Mouse (Mus musculus) c-Kit-positive CD71-negative TER-119-negative erythroid progenitor cells, embryonic 14.5 days (primary cell): Measurements from ENCODE around the gene Cpsf3.

Source experiments
- DNase-seq: peaks from one replicate; pipeline ENCODE4 v3.0.0-alpha.2; 2013; ENCODE audit warnings: low read depth

The Cpsf3 gene

DNA sequence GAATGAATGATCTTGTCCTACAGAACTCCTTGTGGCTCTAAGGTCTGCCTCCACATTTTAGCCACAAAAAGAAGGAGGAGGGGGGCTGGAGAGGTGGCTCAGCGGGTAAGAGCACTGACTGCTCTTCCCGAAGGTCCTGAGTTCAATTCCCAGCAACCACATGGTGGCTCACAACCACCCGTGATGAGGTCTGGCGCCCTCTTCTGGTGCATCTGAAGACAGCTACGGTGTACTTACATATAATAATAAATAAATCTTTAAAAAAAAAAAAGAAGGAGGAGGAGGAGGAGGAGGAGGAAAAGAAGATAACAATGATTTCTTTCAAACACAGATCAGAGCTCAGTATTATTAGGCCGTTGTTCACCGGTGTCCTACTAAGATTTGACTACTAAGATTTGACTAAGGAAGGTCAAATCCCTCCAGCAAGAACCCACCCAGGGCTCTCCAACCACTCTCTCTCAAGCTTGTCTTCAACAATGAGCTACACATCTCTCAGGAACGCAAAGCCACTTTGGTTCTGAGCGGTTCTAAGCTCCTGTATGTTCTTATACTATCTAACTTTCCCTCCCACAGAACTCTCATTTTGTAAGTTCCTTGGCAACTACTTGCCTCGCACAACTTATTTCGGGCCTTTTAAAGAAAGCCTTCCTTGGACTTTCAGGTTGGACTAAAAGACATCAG lies at the start of gene Cpsf3:
Cpsf3 (plus strand) TSS at position 631 of the 681 bp plus-strand sequence.
- DNase-seq: no peak

DNA sequence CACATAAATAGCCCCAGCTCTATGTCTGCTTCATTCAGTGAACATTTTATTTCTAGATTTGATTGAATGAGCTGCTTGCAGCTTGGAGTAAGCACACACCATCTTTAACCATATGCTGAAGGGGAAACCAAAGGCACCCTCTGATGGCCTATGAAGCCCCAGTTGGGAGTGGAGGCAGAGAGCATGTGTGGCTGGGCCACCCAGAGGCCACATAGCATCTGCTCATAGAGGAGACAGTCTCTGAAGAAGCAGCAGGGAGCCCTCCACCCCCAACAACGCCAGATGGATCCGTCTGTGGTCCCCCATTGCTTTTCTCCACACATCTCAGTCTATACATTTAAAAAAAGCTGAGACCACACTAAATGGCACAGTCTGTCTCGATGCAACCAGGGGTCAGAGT lies 43.2 kb upstream of the Cpsf3 start:
- DNase-seq: no peak

DNA sequence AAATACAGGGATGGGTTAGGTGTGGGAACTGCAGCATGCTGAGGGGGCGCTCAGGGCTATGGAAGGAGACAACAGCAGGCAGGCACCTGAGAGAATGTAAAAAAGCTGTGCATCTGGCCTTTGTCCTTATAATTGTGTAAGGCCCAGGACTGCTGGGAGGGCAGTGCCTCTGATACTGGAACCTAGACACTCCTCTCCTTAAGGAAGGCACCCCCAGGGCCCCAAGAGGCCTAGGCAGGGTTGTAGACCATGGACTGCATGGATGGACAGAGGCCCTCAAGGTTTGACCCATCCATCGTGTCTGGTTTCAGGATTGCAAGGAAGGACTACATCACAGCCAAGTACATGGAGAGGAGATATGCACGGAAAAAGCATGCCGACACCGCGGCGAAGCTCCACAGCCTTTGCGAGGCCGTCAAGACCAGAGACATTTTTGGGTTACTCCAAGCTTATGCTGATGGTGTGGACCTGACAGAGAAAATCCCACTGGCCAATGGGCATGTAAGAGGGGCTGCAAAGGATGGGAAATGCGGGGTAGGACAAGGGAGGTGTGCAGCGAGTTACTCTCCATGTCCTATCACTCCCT lies 40.7 kb upstream of the Cpsf3 start:
- no peak for DNase-seq

DNA sequence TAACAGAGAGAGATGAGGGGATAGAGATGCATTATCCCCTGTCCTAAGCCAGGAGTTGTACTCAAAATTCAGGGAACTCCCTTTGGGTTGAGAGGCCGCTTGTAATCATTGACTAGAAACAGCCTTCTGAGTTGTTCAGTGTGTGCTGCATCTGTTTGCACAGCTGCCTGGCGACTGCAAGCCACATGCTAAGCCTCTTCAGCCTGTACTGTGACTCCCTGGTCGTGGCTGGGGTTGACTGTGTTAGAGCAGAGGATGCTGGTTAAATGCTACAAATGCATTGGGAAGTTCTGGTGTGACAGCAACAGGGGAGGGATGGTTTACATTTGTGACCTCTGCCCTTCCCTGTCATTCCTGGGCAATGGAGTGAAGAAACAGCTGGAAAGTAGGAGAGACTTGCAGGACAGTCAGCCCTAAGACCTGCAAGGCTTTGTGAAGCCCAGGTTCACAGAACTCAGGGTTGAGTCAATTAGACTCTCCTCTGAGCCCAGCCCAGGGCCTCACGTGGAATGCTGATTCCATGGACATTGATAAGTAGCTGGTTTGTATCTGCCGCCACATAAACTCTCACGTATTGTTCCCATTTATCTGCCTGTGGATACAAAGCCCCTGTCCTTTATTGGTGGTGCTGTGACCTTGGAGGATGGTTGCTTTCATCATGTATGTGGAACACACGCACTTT lies 37.3 kb upstream of the Cpsf3 start:
- no peak for DNase-seq

DNA sequence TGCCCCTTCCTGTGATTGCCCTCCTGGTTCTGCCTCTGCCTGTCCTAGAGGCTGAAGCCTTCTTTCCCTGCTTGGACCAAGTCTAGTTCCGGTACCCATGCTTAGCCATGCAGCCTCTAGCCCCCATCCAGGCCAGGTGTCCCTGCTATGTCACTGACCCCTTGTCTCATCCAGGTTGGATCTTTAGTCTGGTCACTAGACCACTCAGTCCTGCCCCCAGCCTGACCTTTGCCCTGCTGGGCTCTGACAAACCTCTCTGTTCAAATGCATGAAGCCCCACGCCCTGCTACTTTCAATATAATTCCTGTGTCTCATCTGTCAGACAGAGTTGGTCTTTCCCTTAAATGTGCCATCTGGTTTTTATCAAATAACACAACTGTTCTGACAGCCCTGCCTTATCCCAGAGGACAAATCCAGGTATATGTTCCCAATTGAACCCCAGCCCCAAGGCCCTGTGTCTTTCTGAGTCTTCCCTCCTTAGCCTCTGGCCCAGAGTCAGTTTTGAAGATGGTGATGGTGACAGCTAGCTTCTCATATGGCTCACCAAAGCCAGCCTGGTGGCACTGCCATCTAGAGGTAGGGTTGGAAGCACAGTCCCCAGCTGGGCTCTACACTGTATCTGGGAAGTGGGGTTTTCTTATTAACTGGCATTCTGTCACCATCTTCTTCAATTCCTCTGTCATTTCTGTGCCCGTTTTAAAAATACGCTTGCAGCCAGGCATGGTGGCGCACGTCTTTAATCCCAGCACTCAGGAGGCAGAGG lies 24.5 kb upstream of the Cpsf3 start:
- no peak for DNase-seq

DNA sequence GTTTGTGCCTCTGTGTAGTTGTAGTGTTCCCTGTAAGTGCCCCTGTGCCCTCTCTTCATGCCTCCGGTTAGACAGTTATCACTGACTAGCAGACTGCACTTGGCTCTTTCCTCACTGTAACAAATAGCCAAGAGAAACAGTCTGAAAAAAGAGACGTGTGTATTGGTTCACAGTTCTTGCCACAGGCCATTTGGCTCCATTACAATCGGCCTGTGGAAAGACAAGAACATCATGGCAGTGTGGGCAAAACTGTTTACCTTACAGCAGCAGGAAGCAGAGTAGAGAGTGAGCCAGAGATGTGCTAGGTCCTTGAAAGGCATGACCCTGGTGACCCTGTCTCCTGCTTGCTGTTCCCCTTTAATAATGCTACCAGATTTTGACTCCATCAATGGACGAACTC lies 23.7 kb upstream of the Cpsf3 start:
- DNase-seq: no peak

DNA sequence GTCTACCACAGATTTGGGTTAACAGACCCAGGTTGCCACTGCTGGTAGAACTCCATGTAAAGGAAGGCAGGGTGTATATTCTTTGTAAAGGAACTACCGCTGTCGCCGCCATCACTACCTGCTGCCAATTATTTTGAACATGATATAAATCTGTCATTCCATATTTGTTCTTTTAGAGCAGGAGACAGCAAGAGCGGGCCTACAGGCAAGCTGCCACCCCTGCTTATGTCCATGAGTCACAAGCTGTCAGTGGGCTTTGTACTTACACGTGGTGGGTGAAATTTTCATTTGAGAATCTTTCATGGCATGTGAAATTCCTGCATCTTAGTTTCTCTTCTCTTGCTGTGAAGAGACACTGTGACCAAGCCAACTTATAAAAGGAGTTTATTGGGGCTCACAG lies 21.9 kb upstream of the Cpsf3 start:
- no peak for DNase-seq

DNA sequence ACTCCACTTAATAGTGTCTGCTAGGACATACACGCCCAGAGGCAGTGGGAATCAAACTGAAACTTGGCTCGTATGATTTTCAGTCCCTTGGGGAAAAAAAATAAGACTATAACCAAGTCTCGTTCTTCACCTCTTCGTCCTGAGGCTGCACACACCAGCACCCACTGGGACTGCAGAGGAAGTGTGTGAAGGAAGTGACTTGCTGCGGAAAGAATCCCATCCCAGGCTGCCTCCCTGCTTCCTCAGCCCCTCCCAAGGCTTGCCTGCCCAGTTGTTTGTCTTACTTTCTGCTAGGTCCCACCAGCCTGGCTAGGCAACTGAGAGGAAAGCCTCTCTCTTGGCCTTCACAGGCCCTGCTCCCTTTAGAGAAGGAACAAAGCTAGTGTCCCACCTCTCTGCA lies 20.9 kb upstream of the Cpsf3 start:
- no peak for DNase-seq

DNA sequence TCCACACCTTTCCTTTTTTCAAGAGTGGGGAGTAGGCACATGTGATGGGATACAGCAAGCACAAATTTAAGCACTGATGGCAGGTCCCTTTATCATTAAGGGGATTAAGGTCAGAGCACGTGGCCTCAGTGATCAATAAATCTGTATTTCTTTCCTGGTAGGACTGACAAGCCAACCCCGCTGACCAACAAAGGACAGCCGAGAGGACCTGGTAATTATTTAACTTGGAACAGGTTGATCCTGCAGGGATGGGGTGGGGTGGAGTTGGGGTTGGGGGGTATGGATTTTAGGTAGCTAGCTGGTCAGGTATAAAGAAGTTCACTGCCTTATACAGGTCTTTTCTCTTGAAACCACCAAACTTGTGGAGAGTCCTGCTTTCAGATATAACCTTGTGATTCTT lies 20.2 kb upstream of the Cpsf3 start:
- no peak for DNase-seq

DNA sequence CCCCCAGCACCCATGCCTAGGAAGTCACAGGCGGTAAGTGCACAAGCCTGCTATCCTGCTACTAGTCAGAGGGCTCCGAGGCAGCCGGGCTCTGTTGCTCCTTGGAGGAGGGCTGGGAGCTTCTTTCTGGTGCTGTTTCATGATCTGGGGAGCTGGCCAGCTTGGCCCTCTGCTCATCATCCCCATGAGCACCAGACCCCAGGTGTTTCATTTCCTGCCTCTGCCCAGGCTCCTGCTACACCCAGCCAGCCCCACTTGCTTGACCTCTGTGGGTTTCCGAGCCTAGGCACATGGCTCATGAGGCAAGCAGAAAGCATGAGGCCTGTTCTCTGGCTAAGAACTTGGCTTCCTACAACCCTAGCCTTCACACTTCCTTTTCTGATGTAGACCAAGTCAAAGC lies 19.7 kb upstream of the Cpsf3 start:
- no peak for DNase-seq

DNA sequence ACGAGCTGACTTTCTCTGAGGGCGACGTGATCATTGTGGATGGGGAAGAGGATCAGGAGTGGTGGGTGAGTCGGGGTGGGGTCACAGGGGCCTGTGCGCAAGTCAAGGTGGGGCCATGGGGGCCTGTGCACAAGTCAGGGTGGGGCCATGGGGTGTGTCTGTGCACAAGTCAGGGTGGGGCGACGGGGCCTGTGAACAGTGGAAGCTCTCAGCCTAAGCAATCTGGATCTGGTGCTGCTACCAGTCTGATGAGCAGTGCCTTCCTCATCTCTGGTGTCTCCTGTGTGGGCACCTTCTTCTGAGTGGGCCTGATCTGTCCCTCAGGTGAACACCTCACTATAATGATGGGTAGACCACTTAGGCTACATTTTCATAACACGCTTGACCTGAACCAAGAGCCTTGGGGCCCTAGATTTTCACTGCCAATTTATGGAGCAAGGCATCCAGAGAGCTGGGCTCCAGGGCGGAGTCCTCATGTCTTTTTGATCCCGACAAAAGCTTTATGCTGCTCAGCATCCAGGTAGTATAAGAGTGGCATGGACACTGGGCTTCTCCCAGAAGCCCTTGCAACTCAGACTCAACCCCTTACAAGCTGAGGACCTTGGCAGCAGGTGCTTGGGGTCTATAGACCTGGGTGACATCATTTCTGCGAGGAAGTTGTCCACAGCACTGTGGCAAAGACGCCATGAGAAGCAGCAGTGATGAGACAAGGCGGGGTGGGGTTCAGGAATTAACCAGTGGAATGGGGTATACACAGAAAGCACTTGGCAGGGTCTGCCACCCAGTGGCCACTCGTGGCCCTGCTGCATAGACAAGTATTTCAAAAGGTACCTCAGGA lies 19.0 kb upstream of the Cpsf3 start:
- DNase-seq: peak; percentile 16

DNA sequence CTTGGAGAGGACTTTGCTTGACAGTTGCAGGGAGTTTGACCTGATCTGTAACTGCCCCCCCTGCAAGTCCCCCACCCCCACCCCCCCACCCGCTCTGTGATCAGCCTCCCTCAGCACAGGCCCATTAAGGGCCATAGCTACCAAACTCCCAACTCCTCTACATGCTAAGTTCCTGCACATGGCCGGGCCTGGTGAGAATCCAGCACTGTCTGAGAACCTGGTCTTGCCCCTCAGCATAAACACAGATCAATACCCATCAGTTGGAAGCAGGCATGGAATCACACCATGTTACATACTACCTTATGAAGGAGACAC lies 18.4 kb upstream of the Cpsf3 start:
- DNase-seq: no peak

DNA sequence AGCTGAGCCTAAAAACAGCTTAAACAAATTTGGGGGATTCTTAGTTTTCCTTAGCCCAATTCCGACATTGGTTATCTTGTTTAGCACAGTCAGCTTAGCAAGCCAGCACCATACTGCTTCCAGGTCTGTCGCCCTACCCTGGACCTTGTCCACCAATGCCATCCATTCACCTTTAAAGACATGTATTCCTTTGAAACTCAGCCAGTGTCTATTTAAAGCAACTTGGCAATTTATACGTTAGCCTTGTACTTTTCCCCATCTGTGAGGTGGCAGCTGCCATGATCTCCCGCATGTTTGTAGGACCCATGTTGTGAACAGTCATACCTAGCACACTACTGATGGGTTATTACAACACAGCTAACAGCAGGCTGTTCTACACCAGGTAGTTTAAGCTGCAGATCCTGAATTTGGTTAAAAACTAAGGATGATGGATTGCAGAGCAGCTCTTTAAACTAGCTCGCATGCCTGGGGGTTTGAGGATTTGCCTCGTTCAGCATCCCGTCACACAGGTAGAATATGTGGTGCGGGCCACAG lies 17.0 kb upstream of the Cpsf3 start:
- no peak for DNase-seq

DNA sequence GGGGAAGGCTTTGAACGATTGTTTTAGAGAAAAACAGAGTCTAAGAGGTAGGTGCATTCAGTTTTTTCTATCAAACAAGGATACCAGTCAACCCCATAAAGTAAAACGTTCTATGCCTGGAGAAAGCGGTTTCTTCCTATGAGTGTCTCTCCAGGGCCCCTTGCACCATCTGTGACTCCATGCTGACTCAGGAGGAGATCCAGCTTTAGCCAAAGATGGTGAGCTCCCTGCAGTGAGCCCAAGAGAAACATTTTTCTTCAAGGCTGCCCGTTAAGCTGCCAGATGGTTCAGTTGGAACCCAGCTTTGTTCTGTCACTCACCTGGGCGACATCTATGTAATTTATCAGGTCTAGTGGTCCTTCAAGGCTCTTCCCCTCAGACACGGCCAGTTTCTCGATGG lies 10.7 kb upstream of the Cpsf3 start:
- no peak for DNase-seq

DNA sequence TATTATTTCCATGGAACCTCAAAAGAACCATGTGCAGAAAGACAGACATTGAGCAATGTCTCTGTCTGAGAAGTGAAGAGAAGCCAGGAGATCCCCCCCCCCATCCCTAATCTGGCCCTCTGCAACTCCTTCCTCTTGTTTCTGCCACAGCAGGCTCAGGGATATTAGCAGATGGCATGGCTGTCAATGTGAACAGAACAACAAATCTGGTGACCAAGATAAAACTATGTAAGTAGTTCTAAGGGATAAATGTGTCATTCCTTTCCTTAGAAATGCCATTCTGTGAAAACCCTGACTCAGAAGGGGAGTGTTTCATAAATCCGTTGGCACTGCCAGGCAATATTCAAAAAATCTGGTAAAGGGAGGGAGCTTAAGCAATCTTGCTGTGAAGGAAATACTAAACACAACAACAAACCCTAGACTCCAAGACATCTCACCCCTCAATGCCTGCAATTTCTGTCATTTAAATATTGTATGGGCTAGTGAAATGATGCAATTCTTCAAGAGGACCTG lies 7.8 kb upstream of the Cpsf3 start:
- no peak for DNase-seq

DNA sequence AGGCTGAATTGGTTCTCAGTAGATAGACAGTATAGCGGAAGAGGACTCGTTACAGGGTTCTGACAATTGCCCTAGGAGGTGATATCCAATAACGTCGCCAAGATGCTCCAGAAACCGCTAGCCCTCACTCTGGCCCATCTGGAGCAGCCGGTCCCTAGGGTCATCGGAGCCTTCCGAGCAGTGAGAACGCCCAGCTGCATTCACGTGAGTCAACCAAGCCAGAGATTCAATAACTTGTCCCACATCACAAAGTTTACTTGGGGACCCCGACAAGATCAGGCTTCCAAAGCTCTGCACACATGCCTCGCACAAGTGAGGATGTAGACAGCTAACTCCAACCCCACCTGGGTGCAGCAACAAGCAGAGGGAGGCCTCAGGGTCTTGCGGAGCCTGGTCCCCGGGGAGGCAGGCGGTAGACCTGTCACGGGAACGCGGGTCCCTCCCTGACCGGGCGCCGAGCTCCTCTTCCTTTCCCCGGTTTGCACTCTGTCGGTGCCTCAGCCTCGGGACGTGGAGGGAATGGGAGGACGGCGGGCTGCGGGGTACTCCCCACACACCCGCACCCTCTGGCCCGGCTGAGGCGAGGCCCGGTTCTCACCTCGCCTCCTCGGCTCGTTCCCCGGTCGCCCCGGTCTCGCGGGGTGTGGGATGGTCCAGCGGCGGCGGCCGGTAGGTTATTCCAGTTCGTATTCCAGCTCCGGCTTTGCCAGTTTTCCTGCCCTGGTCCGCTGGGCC lies 484 bp downstream of the Cpsf3 start:
- peak; percentile 9 for DNase-seq

DNA sequence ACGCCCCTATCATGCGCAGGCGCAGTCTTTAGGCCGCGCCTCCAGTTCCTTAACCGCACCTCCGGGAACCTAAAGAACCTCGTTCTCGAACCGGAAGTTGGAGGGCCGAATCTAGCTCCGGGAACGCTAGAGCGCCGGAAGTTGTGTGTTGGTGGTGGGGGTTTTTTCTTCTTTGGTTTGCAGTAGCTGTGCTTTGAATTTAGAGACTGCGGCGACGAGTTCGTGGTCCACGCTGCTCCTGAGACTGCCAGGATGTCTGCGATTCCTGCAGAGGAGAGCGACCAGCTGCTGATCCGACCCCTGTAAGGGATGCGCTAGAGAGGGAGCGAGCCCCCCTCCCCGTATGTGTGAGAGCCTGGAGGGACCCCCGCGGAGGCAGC lies 1.0 kb downstream of the Cpsf3 start, which contains the start of gene Itgb1bp1:
Itgb1bp1 (minus strand) TSS at position 42 of the 380 bp plus-strand sequence.
- peak; percentile 98 for DNase-seq

DNA sequence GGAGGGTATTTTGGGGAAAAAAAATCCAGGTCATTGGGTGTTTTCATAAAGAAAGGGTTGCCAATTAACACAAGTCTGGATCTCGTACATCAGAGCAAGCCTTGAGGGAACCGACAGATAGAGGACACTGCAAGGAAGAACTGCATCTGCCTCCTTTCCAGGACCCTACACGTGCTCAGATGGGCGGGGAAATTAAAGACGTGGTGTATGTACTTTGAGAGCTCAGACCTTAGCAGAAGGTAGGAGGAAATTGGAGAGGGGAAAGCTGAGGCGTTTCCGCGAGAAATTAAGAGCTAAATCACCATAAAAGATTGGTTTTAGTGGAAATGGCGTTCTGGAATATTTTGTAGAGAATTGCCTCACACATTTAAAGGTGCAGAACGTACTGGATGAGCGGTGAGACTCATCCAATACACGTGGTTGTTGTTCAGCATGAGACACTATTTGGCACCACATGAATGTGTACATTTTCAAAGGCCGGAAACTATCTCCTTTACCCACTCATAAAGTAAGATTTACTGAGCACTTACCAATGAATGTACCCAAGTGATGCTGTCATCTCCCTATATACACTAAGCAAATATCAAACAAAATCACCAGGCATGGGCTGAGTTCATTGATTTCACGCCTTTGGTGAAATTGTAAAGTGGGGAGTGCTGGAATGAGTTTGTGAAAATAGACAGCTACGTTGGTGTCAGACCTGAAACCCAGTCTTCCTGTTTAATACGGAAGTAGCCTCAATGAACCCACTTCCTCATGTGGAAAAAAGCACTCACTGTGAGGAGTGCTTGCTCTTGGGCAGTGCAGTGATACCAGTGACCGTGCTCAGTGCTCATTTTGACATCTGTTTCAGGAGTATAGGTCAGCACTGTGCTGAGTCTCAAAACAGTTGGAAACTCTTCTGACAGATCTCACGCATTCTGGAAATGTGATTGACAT lies 1.8 kb downstream of the Cpsf3 start:
- peak; percentile 23 for DNase-seq

DNA sequence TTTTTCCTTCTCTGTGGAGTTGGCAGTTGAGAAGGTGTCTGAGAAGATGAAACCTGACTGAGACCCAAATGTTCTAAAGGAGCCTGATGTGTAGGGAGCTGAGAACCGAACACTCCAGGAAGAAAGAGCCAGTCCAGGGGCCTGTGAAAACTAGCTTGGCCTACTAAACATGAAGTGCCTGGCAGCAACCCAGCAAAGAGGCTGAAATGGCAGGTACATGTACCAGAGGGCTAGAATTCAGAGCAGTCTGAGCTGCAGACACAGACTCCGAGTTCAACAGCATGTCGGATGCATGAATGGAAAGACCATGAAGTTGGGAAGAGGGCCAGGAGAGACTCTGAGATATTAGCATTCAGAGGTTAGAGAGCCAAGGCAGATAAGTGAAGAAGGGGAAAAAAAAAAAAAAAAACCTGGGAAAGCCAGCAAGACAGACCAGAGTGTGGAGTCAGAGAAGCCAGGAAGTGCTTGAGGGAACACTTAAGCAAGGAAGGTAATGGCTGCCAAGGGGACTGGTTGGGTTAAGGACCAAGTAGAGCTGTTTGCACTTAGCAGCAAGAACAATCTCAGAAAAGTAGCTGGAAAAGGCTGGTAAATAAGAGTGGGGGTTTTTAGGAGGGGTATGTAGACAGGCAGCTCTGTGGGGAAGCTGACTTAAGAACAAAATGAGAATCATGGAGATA lies 3.7 kb downstream of the Cpsf3 start:
- no peak for DNase-seq
